Mouse (Mus musculus) retina, embryonic 14.5 days (tissue): ENCODE data around the gene Cxcl10.
A peak's percentile ranks its signal among the peaks of the same experiment; 100 is the strongest.
"Not testable (repeated sequence)": the region's sequence is repeated elsewhere in the genome, so short reads cannot be mapped to it uniquely, and the experiment has no call there.

ENCODE experiments used
- DNase-seq: peaks from one replicate; pipeline ENCODE4 v3.0.0-alpha.2; 2015; ENCODE audit warnings: low spot score

Cxcl10 gene

DNA sequence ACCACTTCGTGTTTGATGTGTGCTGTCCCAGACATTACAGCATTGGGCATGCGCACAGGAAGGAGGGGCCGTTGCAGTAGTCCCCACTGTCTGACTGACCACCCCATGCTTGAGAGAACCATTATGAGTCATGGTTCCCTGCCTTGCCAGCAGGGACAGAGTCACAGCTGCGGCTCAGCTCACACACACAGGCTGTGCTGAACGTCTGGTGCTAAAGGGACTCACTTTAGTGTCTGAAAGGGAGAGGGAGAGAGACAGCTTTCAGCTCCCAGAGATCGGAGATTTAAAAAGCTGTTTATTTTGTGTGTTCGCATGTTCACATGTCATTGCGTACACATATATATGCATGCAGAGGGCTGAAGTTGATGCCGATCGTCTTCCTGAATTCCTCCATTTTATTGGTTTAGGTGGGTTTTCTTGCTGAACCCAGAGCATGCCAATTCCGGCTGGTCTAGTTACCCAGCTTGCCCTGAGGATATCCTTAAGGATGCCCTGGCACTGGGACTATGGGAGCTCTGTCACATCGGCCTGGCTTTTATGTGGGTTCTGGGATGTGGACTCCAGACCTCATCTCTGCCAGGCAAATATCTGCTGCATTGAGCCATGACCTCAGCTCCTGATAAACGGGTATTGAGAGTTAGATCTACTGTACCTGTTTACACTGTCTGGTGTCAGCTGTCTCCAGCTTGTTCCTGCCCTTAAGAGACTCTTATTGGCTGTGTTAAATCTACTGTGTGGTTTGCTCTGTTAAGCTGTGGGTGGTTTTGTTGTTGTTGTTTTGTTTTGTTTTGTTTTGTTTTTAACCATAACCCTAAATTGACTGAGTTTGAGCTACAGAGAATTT lies 20.7 kb upstream of the Cxcl10 start:
- peak; percentile 22 for DNase-seq

DNA sequence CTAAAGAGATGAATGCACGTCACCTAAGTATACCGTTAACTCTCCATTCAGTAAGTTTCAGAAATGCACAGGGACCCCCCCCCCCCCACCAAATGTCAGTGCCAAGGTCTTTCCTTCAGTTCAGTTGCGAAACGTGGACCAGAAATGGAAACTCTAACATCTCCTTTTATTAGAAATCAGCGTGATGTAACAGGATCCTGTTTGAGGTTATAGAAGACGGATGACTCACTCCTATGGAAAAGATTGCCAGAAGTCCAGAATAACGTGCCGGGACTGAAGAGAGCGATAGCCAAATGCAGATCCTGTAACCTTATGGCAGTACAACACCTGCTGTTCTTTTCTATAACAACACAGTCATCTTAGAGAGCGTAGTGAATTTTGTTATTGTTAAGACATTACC lies 19.7 kb upstream of the Cxcl10 start:
- no peak for DNase-seq

DNA sequence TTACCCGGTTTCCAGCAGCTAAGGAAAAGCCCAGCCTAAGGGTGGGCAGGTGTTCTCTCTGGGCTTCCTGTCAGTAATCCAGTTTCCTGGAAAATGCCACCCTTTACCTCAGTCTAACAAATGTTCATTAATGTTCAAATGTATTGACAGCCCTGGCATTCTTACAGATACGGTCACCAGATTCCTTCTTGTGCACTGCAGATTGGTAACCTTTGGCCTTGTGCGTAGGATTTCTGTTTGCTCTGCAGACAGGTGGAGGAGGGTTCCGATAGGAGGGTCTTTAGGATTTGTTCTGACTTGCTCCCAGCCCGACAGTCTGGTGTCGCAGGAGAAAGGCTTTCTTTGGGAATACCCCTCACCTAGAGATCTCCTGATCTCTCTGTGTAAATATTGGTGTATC lies 17.9 kb upstream of the Cxcl10 start:
- no peak for DNase-seq

DNA sequence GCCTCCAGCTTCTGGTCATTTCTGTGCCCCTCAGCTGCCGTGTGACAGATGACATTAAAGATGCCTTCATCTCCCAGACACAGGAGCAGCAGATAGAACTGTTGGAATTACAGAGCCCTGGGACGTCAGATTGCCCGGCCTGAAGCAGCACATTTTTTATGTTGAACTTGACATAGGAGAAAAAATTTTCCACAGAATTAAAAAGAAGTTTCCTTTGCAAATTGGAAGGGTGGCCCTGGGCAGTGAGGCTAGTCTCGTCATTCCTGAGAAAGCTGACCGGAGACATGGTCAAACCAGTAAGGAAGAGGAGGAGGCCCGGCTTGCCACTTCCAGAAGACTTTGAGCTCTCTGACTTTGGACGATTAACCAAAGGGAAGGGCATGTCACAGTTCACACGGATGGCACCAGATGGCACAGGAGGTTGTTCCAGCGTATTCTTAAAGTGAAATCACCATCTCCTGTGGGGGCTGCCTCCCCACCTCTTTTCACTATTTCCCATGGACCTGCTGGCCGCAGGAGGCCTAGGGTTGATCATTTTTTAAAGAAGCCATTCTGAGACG lies 16.5 kb upstream of the Cxcl10 start:
- DNase-seq = no peak

DNA sequence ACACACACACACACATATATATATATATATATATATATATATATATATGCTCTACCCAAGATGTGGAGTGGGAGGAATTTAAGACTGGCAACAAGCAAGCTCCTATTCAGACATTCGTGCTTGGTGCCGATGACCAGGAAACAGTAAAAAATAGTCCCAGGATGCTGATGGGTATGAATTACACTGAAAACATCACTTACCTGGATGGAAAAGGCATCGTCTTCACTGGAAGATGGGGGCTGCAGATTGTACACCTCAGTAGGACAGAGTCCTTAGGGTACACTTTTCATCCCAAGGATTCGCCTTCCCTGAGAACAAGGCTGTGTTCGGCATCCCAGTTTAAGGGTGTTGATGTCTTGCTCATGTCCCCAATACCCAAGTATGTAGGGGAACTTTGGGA lies 15.3 kb upstream of the Cxcl10 start:
- no peak for DNase-seq

DNA sequence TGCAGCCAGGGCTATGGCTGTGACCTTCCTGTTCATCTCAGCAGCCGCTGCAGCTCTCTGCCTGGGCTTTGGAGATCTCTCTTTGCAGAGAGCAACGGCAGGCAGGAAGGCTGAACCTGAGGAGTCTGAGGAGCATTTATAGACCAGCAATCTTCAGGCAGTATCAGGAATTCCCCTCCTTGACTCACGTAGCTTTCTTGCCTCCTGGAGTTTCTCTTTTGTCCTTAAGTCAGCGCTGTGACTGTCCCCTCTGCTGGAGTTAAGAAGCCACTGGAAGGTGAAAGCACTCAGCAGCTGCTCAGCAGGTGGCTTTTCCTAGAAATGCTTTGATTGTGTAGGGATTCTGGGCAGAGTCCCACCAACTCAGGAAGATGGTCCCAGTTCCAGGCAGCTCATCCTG lies 14.5 kb upstream of the Cxcl10 start:
- DNase-seq = no peak

DNA sequence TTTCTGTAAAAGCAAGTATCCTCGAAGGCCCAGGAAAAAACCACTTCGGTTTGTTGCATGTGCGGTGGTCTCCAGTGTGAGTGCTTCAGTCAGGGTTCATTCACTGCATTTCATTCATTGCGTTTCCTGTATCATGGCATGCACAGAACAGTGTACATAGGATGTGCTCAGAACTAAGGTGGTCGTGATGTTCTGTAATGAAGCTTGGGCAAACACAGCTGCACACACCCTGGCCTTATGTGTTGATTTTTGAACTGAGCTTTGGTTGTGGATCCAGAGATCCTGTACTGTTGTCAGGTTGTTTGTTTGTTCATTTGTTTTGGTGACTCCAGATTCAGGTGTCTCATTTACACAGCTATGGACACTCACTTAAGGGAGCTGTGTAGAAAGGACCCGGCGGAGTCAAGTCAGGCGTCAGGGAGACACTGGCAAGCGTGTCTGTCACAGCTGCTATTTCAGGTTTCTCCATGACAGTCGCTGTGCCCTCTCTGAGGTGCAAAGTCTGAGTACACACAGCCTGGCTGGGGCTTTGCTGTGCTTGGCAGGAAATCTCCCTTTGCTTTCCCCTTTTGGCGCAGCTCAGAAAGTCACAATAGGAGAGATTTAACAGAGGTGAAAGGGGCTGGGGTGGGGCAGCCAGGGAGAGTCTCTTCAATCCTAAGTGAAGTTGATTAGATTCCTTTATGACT lies 10.2 kb upstream of the Cxcl10 start:
- no peak for DNase-seq

DNA sequence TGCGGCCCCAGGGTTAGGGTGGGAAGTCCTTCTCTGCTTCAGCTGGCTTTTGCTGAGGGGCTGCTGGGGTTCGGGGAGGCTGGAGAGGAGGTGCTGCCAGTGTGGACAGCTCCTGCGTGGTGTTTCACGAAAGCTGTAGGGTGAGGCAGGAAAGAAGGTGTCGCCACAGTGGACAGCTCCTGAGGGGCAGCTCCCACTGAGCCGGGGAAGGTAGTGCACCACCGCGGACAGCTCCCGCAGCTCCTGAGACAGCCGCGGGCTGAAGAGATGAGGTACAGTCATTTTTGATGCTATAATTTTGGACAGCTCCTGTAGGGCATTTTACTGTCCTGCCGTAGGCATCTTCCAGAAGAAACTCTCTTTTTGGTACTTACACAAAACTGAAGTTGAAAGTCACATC lies 9.3 kb upstream of the Cxcl10 start:
- no peak for DNase-seq

DNA sequence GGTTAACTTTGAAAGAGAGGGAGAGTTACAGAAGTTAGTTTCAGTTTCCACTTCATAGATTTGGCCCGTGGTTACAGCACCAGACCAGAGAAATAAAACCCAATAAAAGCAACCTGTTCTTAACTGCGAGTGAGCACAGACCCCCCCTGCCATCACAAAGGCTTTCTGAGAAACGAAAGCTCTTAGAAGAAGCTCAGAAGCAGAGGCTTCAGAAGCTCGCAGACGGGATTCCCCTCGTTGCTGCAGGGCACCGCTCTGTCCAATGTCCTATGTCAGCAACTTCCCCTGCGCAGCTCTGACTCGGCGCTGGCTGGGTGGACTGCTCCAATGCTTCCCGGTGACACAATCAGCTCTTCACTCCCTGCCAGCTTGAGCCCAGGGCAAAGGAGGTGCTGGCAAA lies 4.8 kb upstream of the Cxcl10 start:
- no peak for DNase-seq

DNA sequence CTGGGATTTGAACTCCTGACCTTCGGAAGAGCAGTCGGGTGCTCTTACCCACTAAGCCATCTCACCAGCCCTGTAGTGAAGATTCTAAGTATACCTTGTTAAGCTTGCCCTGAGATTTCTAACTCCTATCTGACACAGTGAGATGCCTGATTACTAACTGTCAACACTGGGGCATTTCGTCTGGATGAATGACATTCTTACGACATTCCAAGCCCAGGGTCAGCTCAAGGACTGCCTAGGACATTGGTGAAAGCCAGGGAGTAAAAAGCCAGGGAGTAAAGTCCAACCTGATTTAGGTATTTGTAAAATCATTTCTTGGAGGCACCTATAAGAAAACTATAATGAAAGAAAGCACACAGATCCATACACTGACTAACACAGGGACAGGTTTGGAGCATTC lies 4.0 kb upstream of the Cxcl10 start:
- not testable (repeated sequence) for DNase-seq

DNA sequence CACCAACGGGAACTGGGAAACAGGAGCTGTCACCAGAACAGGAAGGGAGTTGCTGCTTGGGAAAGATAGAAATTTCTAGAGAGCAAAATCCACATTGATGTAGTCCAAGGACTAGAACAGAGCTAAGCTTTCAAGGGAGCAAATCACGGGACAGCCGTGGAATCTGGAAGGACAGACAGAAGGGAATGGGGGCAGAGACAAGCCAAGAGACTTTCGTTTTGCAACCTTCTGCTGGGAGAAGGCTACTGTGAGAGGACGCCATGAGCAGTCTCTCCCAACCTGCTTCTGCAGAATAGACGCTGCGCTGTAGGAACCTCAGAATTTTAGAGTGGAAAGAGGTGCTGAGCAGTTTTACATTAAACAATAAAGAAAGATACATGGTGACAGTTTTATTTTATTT lies 1.0 kb upstream of the Cxcl10 start:
- DNase-seq = no peak

DNA sequence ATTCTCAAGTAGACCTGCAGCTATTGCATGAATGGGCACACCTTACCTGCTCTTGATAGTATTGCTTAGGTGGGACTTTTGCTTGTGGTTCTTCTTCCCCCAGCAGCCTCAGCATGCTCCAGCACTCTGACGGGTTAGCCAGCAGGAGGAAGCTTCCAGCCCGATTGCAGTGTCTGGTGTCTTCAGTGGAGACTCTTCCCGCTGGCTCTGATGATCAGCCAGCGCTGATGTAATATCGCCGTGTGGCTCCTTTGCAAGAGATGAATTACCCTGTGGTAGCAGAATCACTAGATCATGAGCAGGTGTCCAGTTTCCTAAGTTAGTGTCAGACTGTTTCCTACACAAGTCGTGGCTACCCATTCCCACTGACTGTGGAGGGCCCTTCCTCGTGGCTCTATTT lies 3.7 kb downstream of the Cxcl10 start:
- no peak for DNase-seq

DNA sequence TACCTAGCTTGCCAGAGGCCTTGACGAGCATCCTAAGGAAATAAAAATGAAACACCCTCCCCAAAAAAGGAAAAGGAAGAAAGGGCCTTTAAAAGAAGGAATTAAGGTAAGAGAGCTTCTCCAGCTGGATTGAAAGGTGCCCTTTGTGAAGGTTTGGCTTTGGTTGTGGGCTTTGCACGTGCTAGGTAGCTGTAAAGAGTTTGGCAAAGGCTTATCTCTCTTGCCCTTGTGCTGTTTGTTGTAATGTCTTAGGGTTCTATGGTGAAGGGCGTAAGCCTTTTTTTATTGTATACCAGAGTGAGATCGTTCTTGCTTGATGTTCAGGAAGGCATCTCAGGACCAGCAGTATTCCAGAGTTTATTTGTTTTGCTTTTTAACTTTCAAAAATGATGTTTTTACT lies 8.1 kb downstream of the Cxcl10 start:
- DNase-seq = no peak

DNA sequence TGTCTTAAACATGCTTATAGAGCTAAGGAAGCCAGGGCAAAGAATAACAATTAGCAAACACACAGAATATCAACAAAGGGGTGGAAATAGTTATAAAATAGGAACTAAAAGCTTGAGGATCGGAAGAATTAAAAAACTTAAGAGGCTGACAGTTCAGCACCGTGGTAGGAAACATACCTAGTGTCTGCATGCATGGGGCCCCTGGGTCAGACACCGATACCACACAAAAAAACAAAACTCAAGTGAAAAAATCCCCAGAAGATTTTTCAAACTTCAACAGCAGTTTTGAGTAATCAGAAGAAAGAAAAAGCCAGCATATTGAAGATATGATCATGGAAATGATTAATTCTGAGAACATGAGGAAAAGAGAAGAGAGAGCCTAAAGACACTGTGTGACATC lies 11.9 kb downstream of the Cxcl10 start:
- no peak for DNase-seq

DNA sequence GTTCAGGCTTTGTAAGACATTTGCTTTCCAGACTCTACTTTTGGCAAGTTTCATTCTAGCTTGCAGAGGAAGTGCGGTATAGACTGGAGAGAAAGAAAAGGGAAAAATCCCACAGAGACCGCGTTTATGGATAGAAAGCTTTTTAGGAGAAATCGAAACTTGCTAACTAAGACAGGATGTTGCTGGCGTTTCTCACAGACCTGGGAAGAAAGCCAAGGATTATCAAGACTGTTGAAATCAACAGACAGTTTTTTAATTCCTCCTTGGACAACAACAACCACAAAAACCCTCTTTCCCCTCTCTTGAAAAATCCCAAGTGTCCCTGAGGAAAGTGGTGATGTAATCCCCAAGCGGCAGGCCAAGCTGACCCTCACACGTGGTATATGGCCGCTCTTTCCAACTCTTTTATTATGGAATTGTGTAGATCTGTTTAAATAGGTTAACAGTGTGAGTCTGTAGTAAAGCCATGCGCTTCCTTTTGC lies 16.3 kb downstream of the Cxcl10 start:
- DNase-seq = no peak

DNA sequence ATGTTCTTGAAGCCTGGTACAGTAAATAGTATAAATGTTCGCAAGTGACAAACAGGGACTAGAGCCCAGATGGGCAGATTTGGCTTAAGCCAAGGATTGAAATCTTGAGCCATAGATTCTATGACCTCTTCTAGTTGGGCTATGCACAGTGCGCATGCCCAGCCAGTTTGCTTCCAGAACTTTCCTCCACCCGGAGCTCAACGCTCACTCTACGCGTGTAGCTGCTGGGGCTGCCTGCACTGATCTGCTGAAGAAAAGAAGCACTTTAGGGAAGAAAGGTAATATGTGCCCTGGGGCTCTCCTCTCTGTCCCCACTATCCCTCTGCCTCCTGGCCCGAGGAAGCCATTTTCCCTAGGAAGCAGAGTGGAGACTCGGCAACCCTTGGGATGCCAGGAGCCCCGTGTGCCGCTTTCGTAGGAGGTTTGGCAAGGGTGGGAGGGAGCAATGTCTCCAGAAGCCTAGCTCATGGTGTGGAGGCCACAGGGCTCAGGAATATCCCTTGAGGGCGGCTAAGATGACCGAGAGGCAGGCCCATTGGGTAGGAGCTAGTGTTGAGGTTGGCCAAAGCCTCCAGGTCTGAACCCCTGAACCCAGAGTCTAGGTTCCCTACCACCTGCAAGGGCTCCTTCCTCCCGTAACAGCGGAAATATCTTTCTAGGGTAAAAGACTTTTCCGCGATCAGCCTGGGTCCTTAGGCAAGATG lies 16.9 kb downstream of the Cxcl10 start, which contains the start of gene Art3:
Gene Art3, plus strand, starts transcription at position 193 of the 704 bp plus-strand sequence.
- DNase-seq = no peak

DNA sequence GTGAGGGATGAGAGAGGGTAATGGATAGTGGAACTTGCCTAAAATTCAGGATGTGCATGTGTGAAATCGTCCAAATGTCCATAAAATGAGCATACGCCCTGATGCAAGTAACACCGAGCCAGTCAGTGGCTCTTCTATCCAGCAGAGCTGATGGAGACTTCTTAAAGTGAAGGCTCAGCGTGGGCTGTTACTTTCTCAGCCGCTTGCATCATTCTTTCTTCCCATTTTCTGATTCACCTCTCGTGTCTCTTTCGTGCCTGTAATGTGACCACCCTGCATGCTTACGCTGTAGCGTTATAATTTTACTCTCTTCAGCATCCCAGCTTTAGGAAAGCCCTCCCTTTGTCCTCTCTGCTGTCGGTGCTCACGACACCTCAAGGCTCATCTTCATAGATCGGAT lies 17.6 kb downstream of the Cxcl10 start:
- no peak for DNase-seq

DNA sequence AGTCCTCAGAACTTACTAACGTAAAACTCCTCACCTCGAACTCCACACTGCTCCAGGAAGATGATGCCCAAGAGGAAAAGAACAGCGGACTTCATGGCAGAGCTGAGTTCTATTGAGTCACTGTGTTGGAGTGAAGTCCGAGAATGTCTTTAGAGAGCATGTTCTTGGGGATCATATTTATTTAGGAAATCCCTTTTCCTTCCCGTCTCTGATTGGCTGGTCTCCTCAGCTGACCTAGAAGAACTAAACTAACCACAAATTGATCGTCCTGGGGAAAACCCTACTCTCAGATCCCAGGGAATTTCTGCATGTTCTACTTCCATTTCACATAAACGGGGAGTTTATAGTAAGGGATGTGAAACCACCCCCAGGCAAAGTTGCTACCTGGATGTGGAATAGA lies 20.8 kb downstream of the Cxcl10 start, which contains the start of gene Cxcl9:
Gene Cxcl9, minus strand, starts transcription at position 151 of the 400 bp plus-strand sequence.
- no peak for DNase-seq

DNA sequence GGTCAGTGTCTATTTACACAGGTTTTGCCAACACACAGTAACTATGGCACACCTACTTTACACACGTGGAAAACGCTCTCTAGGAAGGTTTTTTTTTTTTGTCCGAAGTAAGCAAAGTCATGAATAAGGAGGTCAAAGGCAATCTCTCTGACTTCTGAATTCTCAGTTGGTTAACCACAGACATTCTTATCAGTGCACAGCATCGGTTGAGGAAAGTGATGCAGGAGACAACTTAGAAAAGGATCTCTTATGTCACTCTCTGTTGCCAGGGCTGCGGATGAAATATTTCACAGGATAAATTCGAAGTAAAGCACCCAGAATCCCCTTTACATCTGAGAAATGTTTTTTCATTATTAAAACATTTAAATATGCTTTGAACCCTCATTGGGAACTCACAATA lies 21.3 kb downstream of the Cxcl10 start:
- no peak for DNase-seq

DNA sequence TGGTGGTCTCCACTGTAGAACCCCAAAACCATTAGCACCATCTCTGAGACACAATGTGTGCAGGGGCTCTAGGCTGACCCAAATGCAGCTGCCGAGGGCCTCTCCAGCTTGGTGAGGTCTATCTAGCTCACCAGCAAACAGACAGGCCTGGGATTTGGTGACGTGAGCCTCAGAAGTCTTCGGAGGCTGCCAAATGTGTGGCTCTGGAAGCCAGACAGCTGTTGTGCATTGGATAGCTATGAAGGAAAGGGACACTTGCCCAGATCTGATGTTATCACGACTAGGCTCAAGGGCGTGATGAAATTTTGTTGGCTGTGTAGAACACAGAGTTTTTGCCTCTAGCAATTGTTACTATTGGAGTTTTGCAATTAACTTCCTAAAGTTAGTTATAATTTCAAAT lies 25.4 kb downstream of the Cxcl10 start:
- no peak for DNase-seq

DNA sequence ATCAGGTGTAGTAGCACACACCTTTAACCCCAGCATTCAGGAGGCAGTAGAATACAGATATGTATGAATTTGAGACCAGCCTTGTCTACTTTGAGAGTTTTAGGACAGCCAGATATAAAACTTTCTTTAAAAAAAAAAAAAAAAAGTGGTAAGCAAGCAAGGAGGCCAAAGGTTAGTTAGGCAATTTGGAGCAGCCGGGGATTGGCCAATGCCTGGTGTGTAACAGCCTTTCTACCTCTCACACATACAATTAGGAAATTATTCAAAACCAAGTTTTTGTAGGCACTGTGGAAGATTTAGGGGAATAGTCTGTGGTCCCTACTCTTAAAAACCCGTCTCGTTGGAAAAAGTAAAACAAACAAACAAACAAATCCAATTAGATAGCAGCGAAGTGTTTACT lies 26.1 kb downstream of the Cxcl10 start:
- DNase-seq = no peak

DNA sequence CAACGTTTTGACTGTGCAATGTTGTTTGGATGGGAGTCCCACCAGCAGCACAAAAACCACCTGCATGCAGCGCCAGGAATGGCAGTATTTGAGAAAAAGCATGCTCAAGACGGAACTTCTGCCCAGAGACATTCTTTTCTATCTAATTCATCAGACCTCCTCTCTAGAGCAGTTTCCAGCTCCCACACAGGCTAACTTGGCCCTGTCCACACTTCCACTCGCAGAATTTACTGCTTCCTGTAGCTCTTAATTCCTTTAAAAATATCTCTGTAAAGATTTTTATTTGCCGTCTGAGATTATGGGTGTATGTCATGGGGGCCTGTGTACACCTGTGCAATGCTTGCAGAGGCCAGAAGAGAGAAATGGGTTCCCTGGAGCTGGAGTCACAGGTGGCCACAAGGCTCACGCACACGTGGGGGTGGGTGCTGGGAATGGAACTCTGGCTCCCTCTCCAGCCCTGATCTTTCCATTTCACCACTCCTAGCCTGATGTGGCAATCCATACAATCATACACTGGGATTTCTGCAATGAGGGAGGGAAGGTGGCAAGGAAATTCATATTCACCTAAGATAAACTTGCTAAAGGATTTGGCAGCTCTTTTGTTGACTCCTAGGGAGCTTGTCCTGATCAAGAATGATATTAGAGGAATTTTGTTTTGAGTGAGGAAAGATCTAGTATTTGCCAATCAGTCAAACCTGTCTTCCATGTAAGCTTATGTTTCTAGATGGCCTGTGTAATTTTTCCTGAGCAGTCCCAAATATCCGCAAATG lies 26.9 kb downstream of the Cxcl10 start:
- DNase-seq = no peak
